Mouse (Mus musculus): Measurements from ENCODE around the gene Cdh12.
"Not testable (repeated sequence)": the region's sequence is repeated elsewhere in the genome, so short reads cannot be mapped to it uniquely, and the experiment has no call there.

The Cdh12 gene

GRCm38 (mm10) chr15:21109009-21109841, 660.2 kb downstream of the Cdh12 start:
- peak; percentile 58 for DNase-seq (ENCODE audit: low read depth, low spot score)

GRCm38 (mm10) chr15:21109889-21110500, 660.9 kb downstream of the Cdh12 start:
- no peak for DNase-seq (ENCODE audit: low read depth, low spot score)

GRCm38 (mm10) chr15:21110874-21111603, 662.0 kb downstream of the Cdh12 start:
- DNase-seq (ENCODE audit: low read depth, low spot score) = peak; percentile 21

DNA sequence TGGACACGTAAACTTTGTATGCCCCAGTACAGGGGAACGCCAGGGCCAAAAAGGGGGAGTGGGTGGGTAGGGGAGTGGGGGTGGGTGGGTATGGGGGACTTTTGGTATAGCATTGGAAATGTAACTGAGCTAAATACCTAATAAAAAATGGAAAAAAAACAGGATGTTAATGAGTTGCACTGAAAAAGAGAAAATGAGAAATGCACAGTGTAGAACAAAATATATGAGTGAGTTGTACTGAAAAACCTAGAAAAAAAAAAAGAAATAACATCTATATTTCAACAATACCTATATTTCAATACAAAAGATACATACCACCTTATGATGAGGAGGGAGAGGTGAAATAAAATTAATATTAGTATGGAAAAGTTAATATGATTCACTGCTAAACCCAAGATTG, 665.7 kb downstream of the Cdh12 start:
- DNase-seq (ENCODE audit: low read depth, low spot score) = not testable (repeated sequence)

GRCm38 (mm10) chr15:21130660-21131059, 681.6 kb downstream of the Cdh12 start:
- DNase-seq (ENCODE audit: low read depth, low spot score) = no peak

DNA sequence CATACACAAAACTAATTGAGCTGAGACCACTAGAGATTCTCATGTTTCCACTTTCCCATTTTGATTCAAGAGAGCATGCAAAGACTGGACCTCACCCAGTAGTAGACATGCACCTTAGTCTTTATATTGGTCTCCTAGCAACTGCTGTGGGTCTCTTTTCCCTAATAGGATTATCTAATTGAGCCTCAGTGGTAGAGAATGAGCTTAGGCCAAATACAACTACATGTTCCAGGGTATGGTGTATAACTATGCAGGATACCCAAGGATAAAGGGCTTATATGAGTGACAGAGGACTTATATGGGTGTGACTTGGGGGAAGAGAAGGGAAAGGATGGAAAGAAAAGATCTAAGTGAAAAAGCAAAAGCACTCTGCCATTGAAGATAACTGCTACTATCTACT, 683.9 kb downstream of the Cdh12 start:
- DNase-seq (ENCODE audit: low read depth, low spot score) = no peak

- DNase-seq (ENCODE audit: low read depth, low spot score) = no peak
Observed at GRCm38 (mm10) chr15:21146896-21147295, 697.8 kb downstream of the Cdh12 start.

GRCm38 (mm10) chr15:21153602-21154001, 704.5 kb downstream of the Cdh12 start:
- DNase-seq (ENCODE audit: low read depth, low spot score) = no peak

DNA sequence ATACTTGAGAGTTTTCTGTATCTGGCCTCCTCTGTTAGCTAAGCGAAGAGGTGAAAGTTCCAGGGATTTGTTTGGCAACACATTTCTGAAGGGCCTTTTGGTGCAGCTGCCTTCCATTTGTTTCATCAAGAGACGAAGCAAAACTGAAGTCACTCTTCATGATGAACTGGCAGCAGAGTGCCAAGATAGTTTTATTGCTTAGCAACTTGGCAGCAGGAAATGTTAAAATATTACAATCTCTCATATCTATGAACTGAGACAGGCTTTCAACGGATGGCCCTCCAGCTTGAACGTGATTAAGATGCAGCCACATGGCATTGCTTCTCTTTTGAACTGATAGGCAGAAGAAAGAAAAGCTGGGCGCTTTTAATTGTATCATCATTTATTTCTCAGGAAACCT, 730.7 kb downstream of the Cdh12 start:
- no peak for DNase-seq (ENCODE audit: low read depth, low spot score)

DNA sequence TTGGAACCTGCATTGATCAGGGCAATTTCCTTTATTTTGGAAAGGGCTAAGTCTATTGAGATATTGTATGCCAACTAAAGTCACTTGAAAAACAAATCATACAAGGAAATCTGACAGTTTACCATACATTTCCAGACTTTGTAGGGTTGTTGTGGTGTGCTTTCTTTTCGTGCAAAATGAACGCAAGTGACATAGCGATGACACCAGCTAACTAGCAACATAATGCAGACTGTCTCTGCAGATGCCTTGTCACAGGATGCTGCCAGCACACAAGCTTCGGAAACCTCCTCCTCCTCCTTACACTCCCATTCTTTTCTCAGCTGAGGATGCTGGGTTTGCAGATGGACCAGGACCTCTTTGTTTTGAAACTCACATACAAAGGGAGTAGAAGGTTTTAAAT, 731.1 kb downstream of the Cdh12 start:
- DNase-seq (ENCODE audit: low read depth, low spot score) = no peak

GRCm38 (mm10) chr15:21185799-21186198, 736.7 kb downstream of the Cdh12 start:
- peak; percentile 73 for DNase-seq (ENCODE audit: low read depth, low spot score)

DNA sequence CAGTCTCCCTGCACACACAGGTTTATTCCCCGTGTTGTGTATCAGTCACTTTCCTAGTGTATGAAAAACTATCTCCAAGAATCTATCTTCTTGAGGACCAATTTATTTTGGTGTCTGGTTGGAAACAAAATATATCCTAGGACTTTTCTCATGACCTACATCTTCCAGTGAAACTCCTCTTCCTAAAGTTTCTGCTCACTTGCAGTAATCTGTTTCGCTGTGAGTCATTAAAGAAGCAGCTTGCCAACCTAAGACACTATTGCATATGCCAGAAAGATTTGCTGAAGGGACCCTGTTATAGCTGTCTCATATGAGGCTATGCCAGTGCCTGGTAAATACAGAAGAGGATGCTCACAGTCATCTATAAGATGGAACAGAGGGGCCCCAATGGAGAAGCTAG, 761.0 kb downstream of the Cdh12 start:
- not testable (repeated sequence) for DNase-seq (ENCODE audit: low read depth, low spot score)

- no peak for DNase-seq (ENCODE audit: low read depth, low spot score)
Observed at GRCm38 (mm10) chr15:21223006-21223405, 773.9 kb downstream of the Cdh12 start.

DNA sequence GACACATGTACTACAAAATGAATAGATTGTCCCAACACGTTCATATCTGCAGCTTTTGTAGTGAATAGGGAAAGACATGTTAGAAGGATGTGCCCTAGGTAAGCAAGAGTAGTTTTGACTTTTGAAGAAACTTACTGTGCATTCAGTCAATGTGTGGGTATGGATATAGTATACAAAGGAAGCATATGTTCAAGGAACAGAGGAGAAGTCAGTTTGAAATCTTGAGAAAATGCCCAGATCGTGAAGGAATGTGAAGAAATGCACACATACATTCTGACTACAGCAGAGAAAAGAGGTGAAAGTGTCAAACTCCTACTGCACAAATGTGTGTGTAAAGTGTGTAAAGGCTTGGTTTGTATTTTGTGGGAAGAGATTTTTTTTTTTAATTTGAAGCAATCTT, 812.3 kb downstream of the Cdh12 start:
- DNase-seq (ENCODE audit: low read depth, low spot score) = no peak

GRCm38 (mm10) chr15:21269856-21270255, 820.8 kb downstream of the Cdh12 start:
- DNase-seq (ENCODE audit: low read depth, low spot score) = no peak

GRCm38 (mm10) chr15:21297051-21297450, 848.0 kb downstream of the Cdh12 start:
- no peak for DNase-seq (ENCODE audit: low read depth, low spot score)

DNA sequence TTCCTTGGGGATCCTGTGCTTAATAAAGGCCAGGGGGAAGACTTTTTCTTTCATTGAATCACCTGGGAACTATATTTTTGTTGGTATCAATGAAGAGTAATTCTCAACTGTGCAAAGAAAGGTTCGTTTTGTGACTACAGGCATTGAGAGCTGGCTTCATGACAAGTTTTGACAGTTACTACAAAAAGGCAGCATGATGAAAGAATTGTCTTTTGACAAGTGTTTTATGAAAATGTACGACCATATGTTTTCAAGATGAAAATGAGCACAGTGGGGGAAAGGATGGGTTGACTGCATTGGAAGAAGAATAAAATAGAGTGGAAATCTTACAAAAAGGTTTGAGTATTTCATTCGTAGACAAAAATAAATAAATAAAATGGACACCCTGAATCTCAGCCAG, 866.4 kb downstream of the Cdh12 start:
- DNase-seq (ENCODE audit: low read depth, low spot score) = no peak

- DNase-seq (ENCODE audit: low read depth, low spot score) = no peak
Observed at GRCm38 (mm10) chr15:21343853-21344252, 894.8 kb downstream of the Cdh12 start.

- no peak for DNase-seq (ENCODE audit: low read depth, low spot score)
Observed at GRCm38 (mm10) chr15:21344323-21344722, 895.3 kb downstream of the Cdh12 start.

- no peak for DNase-seq (ENCODE audit: low read depth, low spot score)
Observed at GRCm38 (mm10) chr15:21344749-21345148, 895.7 kb downstream of the Cdh12 start.

DNA sequence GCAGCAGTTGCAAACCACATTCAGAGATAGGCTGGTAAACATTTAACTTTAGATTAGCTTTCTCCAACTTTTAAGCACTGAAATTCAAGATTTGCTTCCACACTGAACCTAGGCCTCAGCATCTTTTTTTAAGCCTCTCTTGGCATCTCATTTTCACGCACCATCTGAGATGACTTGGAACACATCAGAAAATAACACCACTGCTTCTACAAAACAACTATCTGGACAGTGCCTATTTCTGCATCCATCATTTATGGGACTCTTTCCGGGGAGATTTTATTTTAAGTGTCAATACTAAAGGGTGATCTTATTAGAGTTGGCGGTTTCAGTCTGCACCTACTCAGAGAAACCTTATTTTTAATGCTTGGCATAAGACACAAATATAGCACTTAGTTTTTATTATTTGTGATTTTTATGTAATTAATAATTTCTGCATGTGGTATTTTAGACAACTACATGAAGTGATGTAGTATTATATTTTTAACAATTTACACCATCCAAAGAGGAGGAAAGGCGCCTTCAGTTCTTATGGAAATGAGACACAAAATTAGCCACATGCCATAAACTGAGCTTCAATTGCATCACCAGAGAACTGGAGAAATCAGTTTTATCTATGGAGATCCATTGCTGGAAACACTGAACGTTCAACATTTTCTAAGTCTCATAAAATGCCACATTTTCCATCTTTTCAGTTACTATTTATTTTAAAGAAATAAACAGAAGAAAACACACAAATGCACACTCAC, 906.5 kb downstream of the Cdh12 start:
- DNase-seq (ENCODE audit: low read depth, low spot score) = no peak

- DNase-seq (ENCODE audit: low read depth, low spot score) = peak; percentile 94
Observed at GRCm38 (mm10) chr15:21366366-21366765, 917.3 kb downstream of the Cdh12 start.

All from R1 (cell line).